Mouse (Mus musculus): ENCODE measurements around the gene Prkd2.

Gene Prkd2

GRCm38 (mm10) chr7:16869497-16869896, 26.8 kb downstream of the Prkd2 start:
- DNase-seq = peak; percentile 60

DNA sequence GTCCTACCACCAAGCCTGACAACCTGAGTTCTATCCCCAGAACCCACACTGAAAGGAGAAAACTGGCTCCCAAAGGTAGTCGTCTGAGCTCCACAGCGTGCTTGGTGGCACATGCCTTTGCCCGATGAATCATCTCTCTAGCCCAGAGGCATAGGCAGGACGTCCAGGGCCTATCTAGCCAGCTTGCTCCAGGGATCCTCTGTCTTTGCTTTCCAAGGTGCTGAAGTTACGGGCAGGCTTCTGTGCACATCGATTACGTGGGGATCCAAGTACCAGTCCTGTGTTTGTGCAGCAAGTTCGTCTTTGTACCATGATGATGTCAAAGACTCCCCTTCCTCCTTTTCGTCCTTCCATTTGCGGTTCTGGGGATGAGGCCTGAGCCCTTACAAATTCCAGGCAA, 28.9 kb downstream of the Prkd2 start:
- no peak for DNase-seq

DNA sequence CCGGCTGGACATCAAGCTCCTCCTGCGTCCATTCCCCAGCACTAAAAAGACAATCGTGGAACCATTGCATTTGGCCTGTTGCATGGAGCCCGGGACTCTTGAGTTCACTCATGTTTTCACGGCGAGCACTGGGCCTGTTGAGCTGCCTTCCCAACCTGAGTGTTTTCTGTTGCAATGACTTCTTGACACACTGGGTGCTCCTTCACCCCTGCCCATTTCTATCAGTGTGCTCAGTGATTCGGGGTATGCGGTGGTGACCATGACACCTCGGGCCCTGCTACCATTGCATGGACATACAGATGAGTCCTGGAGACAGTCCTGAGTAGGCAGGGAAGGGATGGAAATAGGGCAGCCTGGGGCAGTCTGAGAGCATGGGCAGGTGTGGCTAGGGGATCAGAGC, 29.8 kb downstream of the Prkd2 start:
- DNase-seq = no peak

DNA sequence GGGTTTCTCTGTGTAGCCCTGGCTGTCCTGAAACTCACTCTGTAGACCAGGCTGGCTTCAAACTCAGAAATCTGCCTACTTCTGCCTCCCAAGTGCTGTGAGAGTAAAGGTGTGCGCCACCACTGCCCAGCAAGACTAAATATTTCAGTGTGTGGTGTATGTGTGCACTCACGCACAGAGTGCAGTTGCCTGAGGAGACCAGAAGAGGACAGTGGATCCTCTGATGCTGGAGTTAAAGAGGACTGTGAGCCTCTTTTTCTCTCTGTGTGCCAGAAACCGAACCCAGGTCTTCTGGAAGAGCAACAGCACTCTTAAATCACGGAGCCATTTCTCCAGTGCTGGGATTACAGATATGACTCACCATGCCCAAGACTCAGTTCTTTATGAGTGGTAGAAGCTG, 30.7 kb downstream of the Prkd2 start:
- DNase-seq = no peak

DNA sequence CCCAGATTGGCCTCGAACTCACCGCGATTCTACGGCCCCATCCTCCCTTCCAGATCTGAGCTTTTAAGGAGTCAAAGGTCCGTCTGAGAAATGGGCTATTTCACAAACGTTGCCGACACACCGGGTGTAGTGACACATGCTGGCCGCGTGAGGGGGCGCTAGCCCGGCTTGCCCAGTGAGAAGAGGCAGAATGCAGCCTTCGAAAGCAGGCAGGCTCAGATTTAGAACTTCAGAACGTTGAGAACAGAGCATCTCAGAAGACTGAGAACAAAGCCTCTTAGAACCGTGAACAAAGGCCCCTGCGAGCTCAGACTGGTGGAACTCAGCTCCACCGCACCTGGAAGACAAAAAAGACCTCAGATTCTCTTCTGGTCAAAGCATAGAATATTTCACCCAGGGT, 31.5 kb downstream of the Prkd2 start:
- DNase-seq = peak; percentile 80

GRCm38 (mm10) chr7:16874756-16875309, 32.1 kb downstream of the Prkd2 start:
- peak; percentile 100 for DNase-seq

- no peak for DNase-seq
Measured at GRCm38 (mm10) chr7:16875310-16875325, 32.4 kb downstream of the Prkd2 start, which contains the start of gene Dact3. Gene Dact3 (plus strand): TSS chr7:16875317.

- no peak for DNase-seq
Measured at GRCm38 (mm10) chr7:16875326-16875725, 32.6 kb downstream of the Prkd2 start.

GRCm38 (mm10) chr7:16876006-16876405, 33.3 kb downstream of the Prkd2 start:
- DNase-seq = no peak

GRCm38 (mm10) chr7:16876608-16877007, 33.9 kb downstream of the Prkd2 start:
- DNase-seq = peak; percentile 44

- DNase-seq = no peak
Measured at GRCm38 (mm10) chr7:16877717-16878116, 35.0 kb downstream of the Prkd2 start.

DNA sequence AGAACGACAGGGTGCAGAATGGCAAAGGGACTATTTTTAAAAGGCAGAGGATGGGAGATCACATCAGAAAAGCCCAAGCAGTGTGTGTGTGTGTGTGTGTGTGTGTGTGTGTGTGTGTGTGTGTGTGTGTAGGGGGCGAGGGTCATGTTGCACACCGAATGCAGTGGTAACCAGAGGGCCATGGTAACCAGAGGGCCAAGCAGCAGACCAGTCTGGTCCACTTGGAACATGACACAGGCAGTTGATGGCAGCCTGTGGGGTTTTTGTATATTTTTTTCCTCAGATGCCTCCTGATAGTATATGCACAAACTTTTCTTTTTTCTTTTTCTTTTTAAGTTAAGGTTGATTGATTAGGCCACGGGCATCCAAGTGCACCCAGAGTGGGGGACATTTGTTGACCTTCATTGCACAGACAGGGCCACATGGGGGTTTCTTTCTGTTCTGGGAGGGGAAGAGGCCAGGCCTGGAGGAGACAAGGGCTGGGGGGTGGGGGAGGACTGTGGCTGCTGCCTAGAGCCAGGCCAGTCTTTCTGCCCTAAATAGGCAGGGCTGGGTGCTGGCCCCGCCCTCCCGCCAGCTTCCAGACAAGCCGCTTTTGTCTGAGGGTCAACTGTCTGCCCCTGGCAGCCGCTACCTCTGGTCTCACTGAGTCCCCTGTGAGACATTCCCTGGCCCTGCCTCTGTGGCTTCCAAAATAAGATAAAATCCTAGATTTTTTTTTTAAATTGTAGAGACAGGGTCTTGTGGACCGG, 37.3 kb downstream of the Prkd2 start:
- DNase-seq = peak; percentile 47

GRCm38 (mm10) chr7:16880615-16881014, 37.9 kb downstream of the Prkd2 start:
- DNase-seq = no peak

GRCm38 (mm10) chr7:16883162-16883561, 40.5 kb downstream of the Prkd2 start:
- no peak for DNase-seq

GRCm38 (mm10) chr7:16884334-16884733, 41.6 kb downstream of the Prkd2 start:
- DNase-seq = no peak

DNA sequence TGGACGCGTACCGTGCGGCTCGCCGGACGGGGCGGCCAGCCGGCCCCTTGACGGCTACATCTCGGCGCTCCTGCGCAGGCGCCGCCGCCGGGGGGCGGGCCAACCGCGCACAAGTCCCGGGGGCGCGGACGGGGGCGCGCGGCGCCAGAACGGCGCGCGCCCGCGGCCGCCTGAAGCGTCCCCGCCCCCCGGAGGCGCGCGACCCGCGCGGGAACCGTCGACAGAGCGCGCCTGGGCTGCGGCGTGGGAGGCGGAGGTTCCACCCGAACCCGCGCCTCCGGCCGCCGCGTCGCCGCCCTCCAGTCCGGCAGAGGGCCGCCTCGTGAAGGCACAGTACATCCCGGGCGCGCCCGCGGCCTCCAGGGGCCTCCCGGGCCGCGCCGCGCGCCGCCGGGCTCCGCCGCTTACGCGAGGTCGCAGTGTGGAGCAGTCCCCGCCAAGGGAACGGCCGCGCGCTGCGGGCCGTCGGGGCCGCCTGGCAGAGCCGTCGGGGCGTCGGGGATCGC, 42.6 kb downstream of the Prkd2 start:
- peak; percentile 35 for DNase-seq

DNA sequence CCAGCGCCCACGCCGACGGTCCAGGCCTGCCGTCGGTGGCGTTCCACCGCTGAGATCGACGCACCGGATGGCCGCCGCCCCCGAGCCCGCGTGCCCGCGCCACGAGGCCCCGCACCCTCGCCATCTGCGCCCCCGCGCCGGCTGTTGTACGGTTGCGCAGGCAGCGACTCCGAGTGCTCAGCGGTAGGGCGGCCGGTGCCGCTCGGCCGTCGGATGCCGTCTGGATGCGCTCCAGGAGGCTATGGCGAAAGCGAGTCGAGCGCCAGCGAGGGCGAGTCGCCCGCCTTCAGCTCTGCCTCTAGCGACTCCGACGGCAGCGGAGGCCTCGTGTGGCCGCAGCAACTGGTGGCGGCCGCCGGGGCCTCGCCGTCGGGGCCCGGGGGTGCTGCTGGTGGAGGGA, 43.2 kb downstream of the Prkd2 start:
- no peak for DNase-seq

DNA sequence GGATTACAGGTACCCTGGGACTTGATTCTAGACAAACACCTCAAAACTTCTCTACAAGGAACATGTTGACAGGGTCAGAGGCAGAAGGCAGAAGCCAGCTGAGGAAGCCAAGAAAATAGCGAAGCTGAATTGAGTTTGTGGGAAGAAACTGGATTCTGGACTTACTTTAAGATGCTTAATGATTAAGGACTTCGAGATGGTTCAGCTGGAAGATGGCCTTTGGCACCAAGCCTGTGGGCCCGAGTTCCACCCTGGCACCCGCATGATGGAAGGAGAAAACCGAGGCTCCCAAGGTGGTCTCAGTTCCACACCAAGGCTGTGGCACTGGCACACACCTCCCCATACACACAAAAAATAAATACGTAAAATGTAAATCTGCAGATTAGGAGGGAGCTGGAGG, 47.8 kb downstream of the Prkd2 start:
- peak; percentile 48 for DNase-seq

DNA sequence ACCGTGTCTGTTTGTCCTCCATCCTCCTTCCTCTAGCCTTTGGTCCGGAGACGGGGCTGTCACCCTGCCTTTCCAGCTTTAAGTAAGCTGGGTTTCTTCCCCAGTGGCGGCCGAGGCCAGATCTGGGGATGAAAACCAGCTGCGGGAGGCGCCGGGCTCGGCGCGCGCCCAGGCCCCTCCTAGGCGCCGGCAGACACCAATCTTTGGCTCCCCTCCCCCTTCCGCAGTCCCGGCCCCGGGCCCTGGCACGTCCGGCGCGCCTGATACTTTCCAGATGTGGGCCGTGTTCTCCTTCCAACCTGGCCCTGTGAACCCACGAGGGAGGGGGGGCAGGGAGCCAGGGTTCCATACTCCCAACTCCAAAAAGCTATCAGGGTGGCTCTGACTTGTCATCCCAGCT, 48.2 kb downstream of the Prkd2 start:
- peak; percentile 89 for DNase-seq

DNA sequence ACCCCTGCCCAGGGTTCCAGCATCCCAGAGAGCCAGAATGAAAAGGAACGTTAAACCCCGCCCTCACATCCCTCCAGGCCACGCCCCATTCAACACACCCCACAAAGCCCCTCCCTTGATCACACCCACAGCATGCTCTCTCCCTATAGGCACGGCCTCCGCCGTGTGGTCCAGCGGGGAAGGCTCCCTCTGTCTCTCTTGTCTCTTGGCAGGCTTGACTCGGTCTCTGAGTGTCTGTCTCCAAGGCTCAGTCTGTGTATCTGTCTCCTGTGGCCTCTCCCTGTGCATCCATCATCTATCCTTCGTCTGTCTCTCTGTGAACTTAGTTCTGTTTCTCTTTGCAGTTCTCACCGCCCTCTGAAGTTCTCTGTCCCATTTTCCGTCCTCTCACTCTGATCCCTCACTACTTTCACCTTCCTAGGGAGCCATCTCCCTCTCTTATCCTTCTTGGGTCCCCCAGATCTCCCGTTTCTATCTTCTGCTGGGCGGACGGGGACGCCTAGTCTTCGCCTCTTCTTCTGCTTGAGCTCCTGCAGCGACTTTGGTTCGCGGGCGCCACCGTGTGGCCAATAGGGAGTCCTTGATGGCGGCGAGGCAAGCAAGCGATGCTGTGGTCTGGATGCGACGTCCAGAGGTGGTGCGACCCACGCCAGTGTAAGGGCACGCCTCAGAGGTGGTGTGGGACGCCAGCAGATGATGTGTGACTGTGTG, 49.1 kb downstream of the Prkd2 start, which contains the start of gene Gng8:
Gng8 (plus strand) TSS at position 146 of the 711 bp plus-strand sequence.
- peak; percentile 89 for DNase-seq

DNA sequence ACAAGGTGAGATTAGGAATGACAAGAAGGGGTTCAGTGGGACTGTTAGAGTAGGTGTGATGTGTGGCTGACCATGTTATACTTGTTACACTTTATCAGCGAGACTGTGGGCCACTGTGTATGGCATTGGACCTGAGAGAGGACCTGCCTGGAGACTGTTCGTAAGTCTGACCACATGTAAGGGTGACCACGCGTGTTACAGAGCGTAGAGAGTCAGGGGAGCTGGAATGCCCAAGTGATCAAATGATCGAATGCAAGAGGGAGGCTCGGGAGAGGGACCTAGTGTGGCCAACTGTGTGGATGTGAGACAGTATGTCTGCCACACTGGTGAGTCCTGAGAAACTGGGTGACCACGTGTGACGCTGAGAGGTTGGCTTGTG, 49.6 kb downstream of the Prkd2 start:
- DNase-seq = no peak

DNA sequence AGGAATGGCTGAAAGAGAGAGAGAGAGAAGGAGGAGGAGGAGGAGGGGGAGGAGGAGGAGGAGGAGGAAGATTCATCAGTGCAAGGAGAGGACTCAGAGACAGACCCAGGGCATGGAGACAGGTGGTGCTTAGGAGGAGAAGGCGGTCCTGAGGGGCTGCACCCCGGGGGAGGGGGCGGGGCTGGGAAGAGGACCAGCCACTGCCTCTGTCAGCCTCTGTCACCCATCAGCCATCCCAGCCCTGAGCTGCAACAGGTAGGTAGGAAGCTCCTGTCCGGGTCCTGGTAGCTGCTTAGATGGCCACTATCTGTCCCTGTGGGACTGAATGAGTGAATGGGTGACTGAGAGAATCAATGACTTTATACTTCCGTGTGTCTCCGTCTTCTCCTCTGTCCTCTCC, 50.9 kb downstream of the Prkd2 start:
- no peak for DNase-seq

GRCm38 (mm10) chr7:16894279-16894678, 51.6 kb downstream of the Prkd2 start:
- no peak for DNase-seq

DNA sequence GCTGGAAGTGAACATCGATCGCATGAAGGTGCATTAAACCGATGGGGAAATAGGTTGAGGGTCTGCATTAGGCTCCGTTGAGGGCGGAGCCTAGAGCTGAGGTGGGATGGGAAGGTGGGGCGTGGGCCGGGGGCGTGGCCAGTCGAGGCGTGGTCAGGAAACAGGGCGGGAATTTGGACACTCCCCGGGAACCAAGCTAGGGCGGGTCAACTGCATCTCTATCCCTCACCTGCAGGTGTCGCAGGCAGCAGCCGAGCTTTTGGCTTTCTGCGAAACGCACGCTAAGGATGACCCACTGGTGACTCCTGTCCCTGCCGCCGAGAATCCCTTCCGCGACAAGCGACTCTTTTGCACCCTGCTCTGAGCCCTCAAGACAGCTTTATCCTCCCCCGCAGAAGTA, 52.3 kb downstream of the Prkd2 start:
- peak; percentile 82 for DNase-seq

GRCm38 (mm10) chr7:16895511-16895910, 52.8 kb downstream of the Prkd2 start:
- no peak for DNase-seq

Measured in kidney, postnatal 14 days (tissue).